Mouse (Mus musculus): ENCODE measurements around the gene Krt90.

GRCm38 (mm10) chr15:101542543-101542942 lies 20.2 kb downstream of the Krt90 start:
- TF ChIP-seq CTCF (IDR thresholded peaks at IDR 0.05; ENCODE audit: extremely low read depth, insufficient read depth, low read length) (no peak), POLR2A (IDR thresholded peaks at IDR 0.05; ENCODE audit: extremely low read depth, insufficient read depth, low read length) (no peak)
